15 mouse cellular contexts compared by ENCODE assay signal in genomic region chr7:107727538-107727937, GRCm38 (mm10). TPM values are rescaled to one million over a fixed set of nuclear protein-coding genes. Genes with fewer than 3 reads are reported as not detected.
"Had no signal": no experiment of that assay in that cellular context is flagged by ENCODE, and none has a peak within 500 bp of the region (broad histone marks: within the 10 kb centered on the region; RNA-seq: fewer than 3 reads in every experiment).

No protein-coding gene starts in this region.

- H3K9me3 ChIP-seq: intestine, embryonic 15.5 days; limb, embryonic 13.5 days; liver, embryonic 15.5 days; megakaryocyte, embryonic 14.5 days had no signal

- H3K27ac ChIP-seq: hindbrain, embryonic 14.5 days; intestine, embryonic 15.5 days; layer of hippocampus, adult 2 months; limb, embryonic 13.5 days; liver, embryonic 15.5 days; macrophage; stomach, postnatal 0 days had no signal

- ATAC-seq: intestine, embryonic 15.5 days had no signal

- DNase-seq: kidney, postnatal 4 days; right cerebral cortex, adult 18-20 months; right cerebral cortex, postnatal 25 days; thymus, postnatal 4 days had no signal

- H3K4me3 ChIP-seq: intestine, embryonic 15.5 days; layer of hippocampus, adult 2 months; limb, embryonic 13.5 days; liver, embryonic 15.5 days; megakaryocyte, embryonic 14.5 days had no signal

- H3K27me3 ChIP-seq: intestine, embryonic 15.5 days; limb, embryonic 13.5 days; liver, embryonic 15.5 days had no signal

- H3K9ac ChIP-seq: hindbrain, embryonic 14.5 days; intestine, embryonic 15.5 days; limb, embryonic 13.5 days; liver, embryonic 15.5 days had no signal

- H3K4me1 ChIP-seq: intestine, embryonic 15.5 days; liver, embryonic 15.5 days; megakaryocyte, embryonic 14.5 days had no signal

- H3K4me2 ChIP-seq: hindbrain, embryonic 14.5 days; intestine, embryonic 15.5 days; limb, embryonic 13.5 days; liver, embryonic 11.5 days; liver, embryonic 15.5 days; midbrain, embryonic 11.5 days had no signal

RNA-seq across cellular contexts. Expression of gene Cyb5r2, which starts 30.3 kb away (rescaled TPM):
- polyA plus RNA-seq: liver, embryonic 15.5 days; macrophage; small intestine, adult 2 months had no signal
